Mouse (Mus musculus) forebrain, embryonic 15.5 days (tissue): Measurements from ENCODE around the gene Tgfbr2. TPM values are rescaled to one million over a fixed set of nuclear protein-coding genes. Genes with fewer than 3 reads are reported as not detected.

Source experiments
- ATAC-seq: fragments of 200-750 bp; cut with Nextera tagmentation; replicated peaks from 2 replicates; pipeline ENCODE4 v1.8.0; 2017; ENCODE audit warnings: mild to moderate bottlenecking, moderate TSS enrichment, moderate library complexity
- H3K27ac ChIP-seq: fragments of 300-500 bp; sonication (generic); replicated peaks from 2 replicates; pipeline ENCODE4 v1.5.1; 2015; ENCODE audit warnings: mild to moderate bottlenecking, inconsistent platforms
- H3K27me3 ChIP-seq: fragments of 300-500 bp; sonication (generic); 2 replicates; pipeline ENCODE4 v1.6.1; 2015; ENCODE audit warnings: inconsistent platforms
- H3K36me3 ChIP-seq: fragments of 300-500 bp; sonication (generic); 2 replicates; pipeline ENCODE4 v1.6.1; 2015; ENCODE audit warnings: mild to moderate bottlenecking, inconsistent platforms
- H3K4me1 ChIP-seq: fragments of 300-500 bp; sonication (generic); 2 replicates; pipeline ENCODE4 v1.6.1; 2015; ENCODE audit warnings: inconsistent platforms
- H3K4me2 ChIP-seq: fragments of 300-500 bp; sonication (generic); replicated peaks from 2 replicates; pipeline ENCODE4 v1.6.1; 2015; ENCODE audit warnings: mild to moderate bottlenecking, inconsistent platforms
- H3K4me3 ChIP-seq: fragments of 300-500 bp; sonication (generic); 2 replicates; pipeline ENCODE4 v1.5.1; 2015; ENCODE audit warnings: mild to moderate bottlenecking, inconsistent platforms
- H3K9ac ChIP-seq: fragments of 300-500 bp; sonication (generic); replicated peaks from 2 replicates; pipeline ENCODE4 v1.6.1; 2015; ENCODE audit warnings: mild to moderate bottlenecking, inconsistent platforms
- H3K9me3 ChIP-seq: fragments of 300-500 bp; sonication (generic); 2 replicates; pipeline ENCODE4 v1.6.1; 2016; ENCODE audit warnings: inconsistent platforms
- WGBS: fragments of 180-500 bp; shearing (Covaris S2); methylation state at CpG from one replicate; pipeline ENCODE4 v1.1.7; 2015; ENCODE audit warnings: mixed read lengths; 5-methylcytosine and 5-hydroxymethylcytosine counted together
- polyA plus RNA-seq: library from polyadenylated mRNA; unstranded; fragments of >200 nt; fragmentation: Nextera tagmentation; extraction: Ambion mirVana; gene quantifications from 2 replicates; pipeline ENCODE4 v1.2.1, GENCODE M21; 2015

Tgfbr2 gene
- polyA plus RNA-seq, 1 experiment from 2014 or later: 6.1 TPM

GRCm38 (mm10) chr9:116189831-116190230 is 14.7 kb upstream of the Tgfbr2 start:
- ATAC-seq: no peak
- Histone ChIP-seq H3K36me3 (no peaks in the 10 kb centered on the region), H3K9me3 (no peaks in the 10 kb centered on the region), H3K4me2 (no peak overlapping the region), H3K9ac (no peak overlapping the region), H3K27me3 (no peaks in the 10 kb centered on the region), H3K27ac (no peak overlapping the region), H3K4me1 (no peaks in the 10 kb centered on the region), H3K4me3 (no peak overlapping the region)
- 92% methylated on average over 4 of the region's 4 CpGs for WGBS

GRCm38 (mm10) chr9:116188952-116189666 is 13.9 kb upstream of the Tgfbr2 start:
- Histone ChIP-seq H3K4me2 (no peak overlapping the region), H3K27ac (no peak overlapping the region), H3K4me1 (no peaks in the 10 kb centered on the region), H3K27me3 (no peaks in the 10 kb centered on the region), H3K4me3 (no peak overlapping the region), H3K9ac (no peak overlapping the region), H3K36me3 (no peaks in the 10 kb centered on the region), H3K9me3 (no peaks in the 10 kb centered on the region)
- ATAC-seq: no peak
- WGBS: 74% methylated on average over 15 of the region's 15 CpGs

- no peaks in the 10 kb centered on the region for H3K9me3 ChIP-seq
- 85% methylated on average over 10 of the region's 10 CpGs for WGBS
- no peak overlapping the region for H3K4me3 ChIP-seq
- H3K9ac ChIP-seq: no peak overlapping the region
- no peaks in the 10 kb centered on the region for H3K4me1 ChIP-seq
- H3K36me3 ChIP-seq: no peaks in the 10 kb centered on the region
- H3K27ac ChIP-seq: no peak overlapping the region
- H3K27me3 ChIP-seq: no peaks in the 10 kb centered on the region
- no peak for ATAC-seq
- H3K4me2 ChIP-seq: no peak overlapping the region
Observed at GRCm38 (mm10) chr9:116187181-116187731, 12.1 kb upstream of the Tgfbr2 start.

GRCm38 (mm10) chr9:116184903-116185302 is 9.7 kb upstream of the Tgfbr2 start:
- H3K4me2 ChIP-seq: no peak overlapping the region
- 92% methylated on average over 5 of the region's 5 CpGs for WGBS
- no peaks in the 10 kb centered on the region for H3K36me3 ChIP-seq
- no peak overlapping the region for H3K4me3 ChIP-seq
- no peak for ATAC-seq
- no peaks in the 10 kb centered on the region for H3K27me3 ChIP-seq
- no peaks in the 10 kb centered on the region for H3K9me3 ChIP-seq
- no peaks in the 10 kb centered on the region for H3K4me1 ChIP-seq
- no peak overlapping the region for H3K27ac ChIP-seq
- H3K9ac ChIP-seq: no peak overlapping the region

GRCm38 (mm10) chr9:116183035-116183434 is 7.9 kb upstream of the Tgfbr2 start:
- no peak for ATAC-seq
- Histone ChIP-seq H3K36me3 (no peaks in the 10 kb centered on the region), H3K9me3 (no peaks in the 10 kb centered on the region), H3K9ac (no peak overlapping the region), H3K4me1 (no peaks in the 10 kb centered on the region), H3K27ac (no peak overlapping the region), H3K27me3 (no peaks in the 10 kb centered on the region), H3K4me3 (no peak overlapping the region), H3K4me2 (no peak overlapping the region)
- 94% methylated on average over 6 of the region's 6 CpGs for WGBS

- H3K4me3 ChIP-seq: no peak overlapping the region
- H3K9me3 ChIP-seq: no peaks in the 10 kb centered on the region
- 93% methylated on average over 5 of the region's 5 CpGs for WGBS
- no peaks in the 10 kb centered on the region for H3K4me1 ChIP-seq
- no peak overlapping the region for H3K9ac ChIP-seq
- peaks cover under 1% of the 10 kb centered on the region; the same call in 1 of the 2 replicates for H3K27me3 ChIP-seq
- H3K36me3 ChIP-seq: no peaks in the 10 kb centered on the region
- no peak for ATAC-seq
- no peak overlapping the region for H3K27ac ChIP-seq
- H3K4me2 ChIP-seq: no peak overlapping the region
Observed at GRCm38 (mm10) chr9:116181608-116182007, 6.4 kb upstream of the Tgfbr2 start.

- Histone ChIP-seq H3K4me2 (no peak overlapping the region), H3K27me3 (peaks cover 23% of the 10 kb centered on the region), H3K4me1 (peaks cover 13% of the 10 kb centered on the region), H3K9me3 (no peaks in the 10 kb centered on the region), H3K4me3 (no peak overlapping the region), H3K9ac (no peak overlapping the region), H3K36me3 (no peaks in the 10 kb centered on the region), H3K27ac (no peak overlapping the region)
- 86% methylated on average over 3 of the region's 3 CpGs for WGBS
- no peak for ATAC-seq
Observed at GRCm38 (mm10) chr9:116178151-116178550, 3.0 kb upstream of the Tgfbr2 start.

- Histone ChIP-seq H3K36me3 (no peaks in the 10 kb centered on the region), H3K4me1 (peaks cover 13% of the 10 kb centered on the region), H3K9ac (no peak overlapping the region), H3K4me3 (no peak overlapping the region), H3K27me3 (peaks cover 23% of the 10 kb centered on the region), H3K27ac (no peak overlapping the region), H3K9me3 (no peaks in the 10 kb centered on the region), H3K4me2 (no peak overlapping the region)
- no peak for ATAC-seq
- 84% methylated on average over 9 of the region's 9 CpGs for WGBS
Observed at GRCm38 (mm10) chr9:116177108-116177507, 1.9 kb upstream of the Tgfbr2 start.

- peak overlapping the region; percentile 52; the same call in 1 of the 2 replicates for H3K9ac ChIP-seq
Observed at GRCm38 (mm10) chr9:116175488-116176115, 442 bp upstream of the Tgfbr2 start.

GRCm38 (mm10) chr9:116173473-116174170 is 1.5 kb downstream of the Tgfbr2 start:
- Histone ChIP-seq H3K4me1 (peaks cover 13% of the 10 kb centered on the region), H3K4me2 (0 out of 2 replicates have a peak overlapping the region, but pooled peaks have one; percentile 98), H3K4me3 (peak overlapping the region; percentile 59; the same call in 1 of the 2 replicates), H3K9ac (no peak overlapping the region), H3K27me3 (peaks cover 23% of the 10 kb centered on the region), H3K36me3 (no peaks in the 10 kb centered on the region), H3K27ac (no peak overlapping the region), H3K9me3 (no peaks in the 10 kb centered on the region)
- no peak for ATAC-seq
- 92% methylated on average over 16 of the region's 16 CpGs for WGBS

More at GRCm38 (mm10) chr9:116175488-116176115, 442 bp upstream of the Tgfbr2 start:
- peak overlapping the region; percentile 98 for H3K4me2 ChIP-seq
- 0 out of 2 replicates have a peak overlapping the region, but pooled peaks have one; percentile 52 for H3K27ac ChIP-seq
- H3K27me3 ChIP-seq: peaks cover 23% of the 10 kb centered on the region
- peaks cover 13% of the 10 kb centered on the region for H3K4me1 ChIP-seq
- H3K4me3 ChIP-seq: peak overlapping the region; percentile 59
- WGBS: 10% methylated on average over 16 of the region's 16 CpGs
- ATAC-seq: no peak
- no peaks in the 10 kb centered on the region for H3K36me3 ChIP-seq
- H3K9me3 ChIP-seq: no peaks in the 10 kb centered on the region

- Histone ChIP-seq H3K4me2 (no peak overlapping the region), H3K4me3 (no peak overlapping the region), H3K36me3 (no peaks in the 10 kb centered on the region), H3K27me3 (peaks cover 23% of the 10 kb centered on the region), H3K4me1 (peaks cover 13% of the 10 kb centered on the region), H3K27ac (no peak overlapping the region), H3K9me3 (no peaks in the 10 kb centered on the region), H3K9ac (no peak overlapping the region)
- no peak for ATAC-seq
- 83% methylated on average over 6 of the region's 6 CpGs for WGBS
Observed at GRCm38 (mm10) chr9:116173059-116173458, 2.1 kb downstream of the Tgfbr2 start.

- Histone ChIP-seq H3K27me3 (peaks cover 3% of the 10 kb centered on the region; the same call in 1 of the 2 replicates), H3K4me3 (no peak overlapping the region), H3K9me3 (no peaks in the 10 kb centered on the region), H3K36me3 (no peaks in the 10 kb centered on the region), H3K4me2 (no peak overlapping the region), H3K27ac (no peak overlapping the region), H3K4me1 (no peaks in the 10 kb centered on the region), H3K9ac (no peak overlapping the region)
- ATAC-seq: no peak
- WGBS: 86% methylated on average over 6 of the region's 6 CpGs
Observed at GRCm38 (mm10) chr9:116169067-116169466, 6.1 kb downstream of the Tgfbr2 start.
